Mouse (Mus musculus) myocyte (in vitro differentiated cells): ENCODE results near the gene Cenpm.

Experiments used
- CEBPB ChIP-seq: IDR thresholded peaks from 2 replicates; pipeline ENCODE4 v1.6.1; 2011; ENCODE audit warnings: mild to moderate bottlenecking, moderate library complexity; ENCODE audit not compliant: poor library complexity, insufficient read depth, severe bottlenecking
- E2F4 ChIP-seq: IDR thresholded peaks from one replicate; pipeline ENCODE4 v1.6.1; 2011; ENCODE audit warnings: mild to moderate bottlenecking, control low read depth, moderate library complexity; ENCODE audit not compliant: insufficient read depth
- MAX ChIP-seq: IDR thresholded peaks from one replicate; pipeline ENCODE4 v1.6.1; 2011; ENCODE audit warnings: low read depth, mild to moderate bottlenecking, control low read depth
- MYOD1 ChIP-seq, 3 experiments: IDR thresholded peaks; one replicate each; pipeline ENCODE4 v1.6.1; 2011; ENCODE audit warnings: control low read depth in 2 of 3, low read depth in 2 of 3, mild to moderate bottlenecking in 2 of 3, moderate library complexity in 1 of 3; ENCODE audit not compliant: insufficient read length in 2 of 3, control insufficient read depth in 1 of 3
- MYOG ChIP-seq, 3 experiments: IDR thresholded peaks; one replicate each; pipeline ENCODE4 v1.6.1; 2011; ENCODE audit warnings: control low read depth in 2 of 3, low read depth in 2 of 3, mild to moderate bottlenecking in 2 of 3; ENCODE audit not compliant: insufficient read length in 2 of 3, control insufficient read depth in 1 of 3, insufficient read depth in 1 of 3
- POLR2A ChIP-seq: IDR thresholded peaks from one replicate; pipeline ENCODE4 v1.6.1; 2011; ENCODE audit warnings: low read depth, mild to moderate bottlenecking, control low read depth, moderate library complexity; ENCODE audit not compliant: insufficient read length
- POLR2AphosphoS2 ChIP-seq: IDR thresholded peaks from one replicate; pipeline ENCODE4 v1.6.1; 2011; ENCODE audit warnings: low read depth, control low read depth; ENCODE audit not compliant: insufficient read length
- REST ChIP-seq: IDR thresholded peaks from one replicate; pipeline ENCODE4 v1.6.1; 2011; ENCODE audit warnings: mild to moderate bottlenecking, control low read depth, moderate library complexity; ENCODE audit not compliant: insufficient read depth, insufficient read length
- TCF12 ChIP-seq: IDR thresholded peaks from one replicate; pipeline ENCODE4 v1.6.1; 2011; ENCODE audit warnings: mild to moderate bottlenecking, control low read depth; ENCODE audit not compliant: poor library complexity, insufficient read depth, severe bottlenecking
- TCF3 ChIP-seq: IDR thresholded peaks from one replicate; pipeline ENCODE4 v1.6.1; 2011; ENCODE audit warnings: low read depth, control low read depth; ENCODE audit not compliant: insufficient read length
- USF1 ChIP-seq: IDR thresholded peaks from one replicate; pipeline ENCODE4 v1.6.1; 2011; ENCODE audit warnings: low read depth, mild to moderate bottlenecking, control low read depth, moderate library complexity

DNA sequence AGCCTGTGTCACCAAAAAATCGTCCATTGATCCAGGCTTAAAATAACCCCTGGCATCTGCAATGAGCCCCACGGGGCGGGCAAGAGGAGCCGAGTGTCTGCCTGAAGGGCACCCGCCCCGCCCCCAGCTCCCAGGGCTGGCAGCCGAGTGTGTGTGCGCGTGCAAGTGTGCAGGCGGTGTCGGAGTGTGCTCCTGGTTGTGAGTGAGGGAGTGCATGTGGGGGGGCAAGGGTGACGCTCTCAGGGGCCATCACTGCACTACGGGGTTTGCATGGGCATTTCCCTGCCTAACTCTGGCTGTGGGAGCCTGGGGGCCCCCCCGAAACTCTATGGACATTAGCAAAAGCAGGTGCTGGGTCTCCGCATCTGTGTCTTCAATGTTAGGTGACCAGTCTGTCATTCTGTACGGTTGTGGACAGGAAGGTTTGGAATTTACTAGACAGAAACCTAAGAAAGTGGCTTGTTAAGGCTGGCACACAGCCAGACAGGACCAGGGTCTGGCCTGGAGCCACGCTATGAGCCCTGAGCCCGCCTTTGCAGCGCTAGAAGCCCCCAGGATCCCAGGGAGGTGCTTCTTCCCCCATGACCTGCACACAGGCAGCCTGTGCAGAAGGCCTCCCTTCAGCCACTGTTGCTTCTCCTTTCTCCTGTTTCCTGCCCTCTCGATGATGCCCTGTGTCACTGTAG, 28.3 kb downstream of the Cenpm start:
- TF ChIP-seq CEBPB: no peak
- TF ChIP-seq E2F4: no peak
- no peak for TF ChIP-seq REST
- TF ChIP-seq POLR2A: no peak
- no peak for TF ChIP-seq MAX
- no peak for TF ChIP-seq MYOG (IDR thresholded peaks at IDR 0.05; ENCODE audit: control insufficient read depth in 1 of 3, insufficient read depth in 1 of 3, insufficient read length in 2 of 3, low read depth in 2 of 3)
- no peak for TF ChIP-seq TCF12
- TF ChIP-seq TCF3: no peak
- TF ChIP-seq USF1: no peak
- no peak for TF ChIP-seq POLR2AphosphoS2
- TF ChIP-seq MYOD1 (IDR thresholded peaks at IDR 0.05; ENCODE audit: control insufficient read depth in 1 of 3, insufficient read length in 2 of 3, low read depth in 2 of 3): no peak
